Mouse (Mus musculus) granulocyte monocyte progenitor cell, adult 5-6 weeks (primary cell): ENCODE measurements at regions not wholly inside any gene's neighbourhood (a gene's known extent, or its start where the extent isn't known, plus 50 kb on each side); places are given as distances from the start of the nearest gene placed in this dataset.
"Not testable (repeated sequence)": the region's sequence is repeated elsewhere in the genome, so short reads cannot be mapped to it uniquely, and the experiment has no call there.

Experiments used
- ATAC-seq: replicated peaks from 2 replicates; pipeline ENCODE4 v1.8.0; 2016; ENCODE audit warnings: mild to moderate bottlenecking, moderate TSS enrichment, inconsistent platforms; ENCODE audit not compliant: poor library complexity, severe bottlenecking

DNA sequence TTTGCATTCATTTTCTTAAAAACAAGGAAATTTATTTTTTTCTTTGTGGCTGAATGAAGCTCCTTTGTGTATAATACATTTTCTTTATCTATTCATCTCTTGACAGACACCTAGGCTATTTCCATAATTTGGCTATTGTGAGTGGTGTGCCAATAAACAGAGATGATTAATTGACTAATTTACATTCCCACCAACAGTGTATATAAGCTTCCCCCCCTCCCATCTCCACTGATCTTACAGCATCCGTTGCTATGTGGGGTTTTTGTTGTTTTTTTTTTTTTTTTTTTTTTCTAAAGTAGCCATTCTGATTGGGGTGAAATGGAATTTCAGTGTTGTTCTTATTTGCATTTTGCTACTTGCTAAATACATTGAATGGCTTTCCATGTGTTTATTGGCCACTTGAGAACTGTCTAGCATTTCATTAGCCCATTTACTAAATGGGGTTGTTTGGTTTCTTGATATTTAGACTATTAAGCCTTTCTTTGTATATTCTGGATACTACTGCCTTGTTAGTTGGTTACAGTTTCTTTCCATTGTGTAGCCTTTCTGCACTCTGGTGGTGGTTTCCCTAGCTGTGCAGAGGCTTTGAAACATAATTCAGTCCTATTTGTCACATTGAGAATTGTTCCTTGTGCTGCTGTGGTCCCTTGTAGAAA, 153.8 kb upstream of the Mad2l1 start:
- ATAC-seq, result no peak

DNA sequence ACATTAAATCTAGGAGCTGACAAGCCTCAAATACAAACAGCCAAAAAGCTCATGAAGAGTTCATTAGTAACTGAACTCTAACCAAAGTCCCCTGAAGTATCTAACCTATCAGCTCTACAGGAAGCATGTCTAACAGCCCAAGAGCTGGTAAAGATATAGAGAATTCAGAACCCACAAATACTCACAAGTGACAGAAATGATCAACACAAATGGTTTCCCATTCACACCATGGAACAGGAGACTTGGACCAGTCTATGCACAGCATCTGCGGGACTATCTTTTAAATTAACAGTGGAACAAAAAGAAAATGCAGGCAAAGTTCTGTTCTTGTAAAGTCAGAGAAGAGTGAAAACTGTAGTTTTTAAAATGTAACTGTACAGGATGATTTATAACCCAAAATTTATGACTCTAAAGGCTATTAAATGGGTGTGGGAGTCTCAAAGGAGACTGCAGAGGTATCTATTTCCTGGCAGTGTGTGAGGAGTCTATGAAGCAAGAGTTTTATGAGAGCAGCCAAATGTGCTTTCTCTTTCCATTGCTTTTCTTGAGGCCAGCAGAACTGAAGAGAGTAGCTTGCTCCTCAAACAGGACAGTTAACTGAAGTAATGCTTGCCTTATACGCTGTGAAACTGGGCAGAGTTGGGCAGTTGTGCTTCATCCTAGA, 152.7 kb upstream of the Mad2l1 start:
- no peak for ATAC-seq

DNA sequence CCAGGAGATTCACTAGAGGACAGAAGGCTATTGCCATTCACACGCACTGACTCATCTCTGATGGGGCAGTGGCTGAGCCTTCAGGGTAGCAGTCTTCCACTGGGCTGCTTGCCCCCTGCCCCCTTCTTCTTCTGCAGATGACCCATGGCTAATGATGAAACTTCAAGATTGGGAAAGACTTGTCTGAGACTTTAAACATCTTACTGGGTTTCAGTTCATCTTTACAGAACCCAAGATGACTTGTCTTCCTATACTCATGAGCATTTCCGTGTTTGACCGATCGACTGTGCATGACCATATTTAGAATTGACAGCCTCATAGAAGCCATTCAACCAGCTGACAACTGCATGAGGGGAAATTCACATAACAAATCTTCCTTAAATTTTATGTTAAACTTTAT, 140.0 kb upstream of the Mad2l1 start:
- ATAC-seq, result peak; percentile 100

DNA sequence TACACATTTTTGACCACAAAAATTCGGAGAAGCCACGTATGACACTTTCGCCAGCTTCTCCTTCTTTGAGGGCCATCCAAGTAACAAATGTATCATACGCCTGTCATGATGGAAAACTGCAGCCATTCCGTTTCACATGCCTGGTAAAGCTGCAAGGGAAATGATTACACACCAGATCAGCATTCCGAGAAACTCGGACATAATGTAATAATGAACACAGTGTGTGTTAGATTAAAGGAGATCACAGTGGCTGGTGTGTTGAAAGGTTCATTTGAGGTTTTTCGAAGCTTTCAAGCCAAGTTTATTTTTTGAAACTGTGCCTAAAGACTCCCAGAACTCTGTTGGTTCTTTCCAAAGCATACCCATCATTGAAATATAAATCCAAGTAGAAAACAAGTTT, 137.8 kb upstream of the Mad2l1 start:
- no peak for ATAC-seq

DNA sequence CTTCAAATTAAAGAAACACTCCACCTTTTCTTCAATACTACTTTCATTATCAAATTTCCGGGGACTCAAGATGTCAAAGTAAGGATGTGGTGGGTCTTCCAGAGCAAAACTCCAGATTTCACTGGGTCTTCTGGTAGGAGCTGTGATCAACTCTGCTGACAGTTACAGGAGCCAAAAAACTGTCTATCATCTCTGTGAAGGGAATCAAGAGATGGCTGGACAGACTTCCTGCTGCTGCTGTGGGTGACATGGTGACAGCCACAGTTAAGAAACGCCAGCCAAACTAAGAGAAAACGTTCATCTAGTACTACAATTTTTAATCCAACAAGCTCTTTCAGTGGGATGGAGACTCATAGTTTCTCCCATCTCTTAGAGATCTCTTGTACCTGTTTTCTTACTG, 136.5 kb upstream of the Mad2l1 start:
- no peak for ATAC-seq

DNA sequence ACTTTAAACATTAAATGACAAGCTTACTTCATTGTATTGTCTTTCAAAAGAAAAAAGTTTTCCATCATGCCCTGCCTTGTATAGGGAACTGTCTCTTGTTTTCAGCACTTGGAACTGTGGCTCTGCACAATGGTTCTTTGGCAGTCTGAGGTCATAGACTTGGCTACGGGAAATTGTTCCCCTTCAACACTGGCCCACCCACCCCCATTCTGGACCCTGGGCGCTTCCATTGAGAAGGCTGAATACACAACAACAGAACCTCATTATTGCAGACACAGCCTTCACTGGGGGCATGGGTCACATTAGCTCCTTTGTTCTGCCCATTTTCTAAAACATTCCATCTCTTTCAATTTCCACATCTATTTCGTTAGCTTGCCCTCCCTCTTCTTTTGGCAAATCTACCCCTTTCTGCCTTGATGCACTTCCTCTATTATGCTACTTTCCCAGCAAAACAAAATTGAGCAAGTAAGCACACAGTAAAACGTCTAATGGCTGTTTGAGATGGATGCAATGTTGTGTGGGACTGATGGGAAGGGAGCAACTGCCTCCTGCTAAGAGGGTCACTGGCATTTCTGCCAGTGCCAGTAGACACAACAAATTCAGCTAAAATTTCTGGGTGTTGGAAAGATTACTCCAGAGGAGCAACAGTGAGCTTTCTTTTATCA, 136.0 kb upstream of the Mad2l1 start:
- ATAC-seq, result no peak

DNA sequence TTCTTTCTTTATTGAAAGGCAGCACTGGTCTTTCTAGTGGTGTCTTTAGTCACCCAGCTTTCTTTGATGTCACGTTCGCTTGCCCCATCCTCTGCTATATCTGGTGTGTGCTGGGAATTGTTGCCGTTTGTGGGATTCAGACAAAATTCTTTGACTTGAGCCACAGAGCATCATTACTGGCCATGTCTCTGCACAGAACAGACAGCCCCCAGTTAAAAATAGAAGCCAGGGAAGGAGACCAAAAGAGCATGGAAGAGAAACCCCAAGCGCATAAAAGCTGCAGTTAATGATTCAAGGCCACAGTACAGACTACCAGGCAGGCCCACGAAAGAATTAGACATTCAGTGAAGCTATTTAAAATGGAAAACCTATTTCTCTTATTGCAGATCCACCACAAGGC, 133.7 kb upstream of the Mad2l1 start:
- ATAC-seq, result no peak

DNA sequence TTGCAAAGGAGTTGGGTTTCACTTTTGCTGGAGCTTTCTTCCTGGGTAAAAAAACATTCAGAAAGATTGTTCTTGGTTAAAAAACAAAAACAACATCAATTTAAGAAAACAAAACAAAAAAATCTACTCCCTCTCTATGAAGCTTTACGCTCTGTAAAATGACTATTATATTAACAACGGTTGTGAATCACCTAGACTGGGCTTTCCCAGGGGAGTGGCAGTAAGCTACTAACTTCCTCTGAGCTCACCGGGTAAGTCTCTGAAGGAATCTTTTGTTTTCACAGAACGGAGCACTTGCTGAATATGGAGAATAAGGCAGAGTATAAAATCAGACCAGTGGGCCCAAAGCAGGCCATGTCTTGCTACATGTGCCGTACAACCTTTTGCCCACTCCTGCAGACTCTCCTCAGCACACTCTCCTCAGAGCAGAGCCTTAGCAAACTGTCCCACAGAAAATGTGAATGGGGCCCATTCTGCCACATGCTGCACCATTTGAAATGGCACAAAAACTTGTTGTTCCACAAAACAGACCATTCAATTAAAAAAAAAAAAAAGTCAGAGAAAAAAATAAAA, 133.2 kb upstream of the Mad2l1 start:
- ATAC-seq, result no peak

DNA sequence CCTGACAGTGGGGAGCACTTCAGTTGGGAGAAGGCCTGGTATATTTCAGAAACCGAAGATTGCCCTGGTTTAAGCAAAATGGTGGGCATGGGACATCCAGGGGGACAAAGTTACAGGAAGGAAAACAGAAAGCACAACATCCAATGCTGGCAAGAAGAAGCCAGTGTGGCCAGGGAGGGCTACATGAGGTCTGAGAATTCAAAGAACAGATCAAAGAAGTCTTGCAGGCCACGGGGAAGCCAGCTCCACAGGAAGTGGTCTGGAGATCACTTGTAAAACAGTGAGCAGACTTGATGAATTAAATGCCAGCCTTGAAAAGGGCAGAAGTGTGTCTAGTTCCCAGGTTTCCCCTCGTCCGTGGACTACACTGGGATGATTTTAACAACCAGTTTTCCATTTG, 120.4 kb upstream of the Mad2l1 start:
- ATAC-seq, result no peak

DNA sequence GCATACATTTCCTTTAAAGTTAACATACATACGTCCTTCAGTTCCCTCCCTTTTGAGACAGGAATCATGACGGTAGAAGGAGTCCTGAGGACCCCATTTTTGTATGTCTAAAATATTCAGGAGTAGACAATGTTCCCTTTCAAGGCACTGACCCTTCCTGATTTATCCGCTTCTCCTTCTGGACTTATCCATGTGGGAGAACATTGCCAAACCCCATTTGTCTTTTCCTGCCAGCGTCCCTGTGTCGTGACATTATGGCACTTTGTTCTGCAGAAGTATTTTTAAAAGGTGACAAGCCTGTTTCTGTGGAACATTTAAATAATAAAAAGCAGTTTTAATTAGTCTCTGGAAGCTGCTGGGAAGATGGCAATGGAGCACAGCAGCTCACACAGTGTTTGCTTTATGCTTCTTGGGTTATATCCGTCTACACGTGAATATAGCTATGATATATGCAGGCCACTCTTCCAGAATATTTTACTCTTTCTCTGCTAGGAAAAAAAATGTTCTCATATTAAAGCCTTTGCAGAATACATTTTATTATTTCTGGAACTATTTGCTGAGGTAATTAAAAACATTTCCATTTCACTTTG, 115.6 kb upstream of the Mad2l1 start:
- no peak for ATAC-seq

DNA sequence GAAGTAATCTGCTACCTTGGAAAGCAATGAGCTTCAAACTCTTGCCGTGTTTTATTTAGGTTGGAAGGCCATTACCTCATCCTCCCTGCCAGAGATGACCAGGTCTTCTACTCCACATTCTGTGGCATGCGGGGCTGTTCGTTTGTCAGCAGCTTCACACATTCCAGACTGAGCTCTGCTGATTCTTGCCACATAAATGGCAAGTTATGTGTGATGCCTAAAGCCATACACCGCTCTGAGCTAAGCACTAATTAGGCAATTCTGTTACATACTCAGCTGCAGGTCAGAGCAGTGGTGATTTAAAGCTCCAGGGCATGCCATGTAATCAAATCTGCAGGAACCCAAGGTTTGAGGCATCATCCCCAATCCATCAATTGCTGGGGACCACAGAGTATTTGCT, 106.8 kb upstream of the Mad2l1 start:
- ATAC-seq, result no peak

DNA sequence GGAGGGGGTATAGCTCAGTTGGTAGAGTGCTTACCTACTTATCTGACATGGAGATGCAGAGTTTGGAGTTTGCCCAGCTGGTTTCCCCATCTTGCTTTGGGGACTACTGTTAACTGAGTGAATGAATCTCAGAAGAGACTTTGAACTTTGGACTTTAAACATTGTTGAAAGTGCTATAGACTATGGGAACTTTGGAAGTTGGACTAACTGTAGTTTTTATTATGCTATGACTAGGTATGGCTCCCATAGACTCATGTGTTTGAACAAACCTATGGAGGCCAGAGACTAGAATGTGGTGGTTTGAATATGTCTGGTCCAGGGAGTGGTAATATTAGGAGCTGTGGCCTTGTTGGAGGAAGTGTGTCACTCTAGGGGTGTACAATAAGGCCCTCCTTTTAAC, 84.8 kb upstream of the Mad2l1 start:
- ATAC-seq, result not testable (repeated sequence)

DNA sequence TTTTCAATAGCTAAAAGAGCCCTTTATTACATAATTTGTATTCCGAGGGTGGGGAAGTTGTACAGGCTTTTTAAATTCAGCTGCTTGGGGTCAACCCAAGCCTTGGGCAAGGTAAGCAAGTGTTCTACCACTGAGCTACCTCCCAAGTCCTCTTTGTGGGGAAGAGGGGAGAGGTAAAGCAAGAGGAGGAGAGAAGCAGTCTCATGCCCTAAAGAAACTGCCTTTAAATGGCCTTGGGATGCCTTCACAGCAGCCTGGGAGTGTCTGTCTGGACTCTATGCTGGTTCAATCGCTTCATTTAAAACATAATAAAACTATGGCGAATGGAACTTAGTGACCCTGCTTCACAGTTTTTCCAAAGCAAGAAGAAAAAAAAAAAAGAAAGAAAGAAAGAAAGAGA, 77.0 kb upstream of the Mad2l1 start:
- ATAC-seq, result no peak

DNA sequence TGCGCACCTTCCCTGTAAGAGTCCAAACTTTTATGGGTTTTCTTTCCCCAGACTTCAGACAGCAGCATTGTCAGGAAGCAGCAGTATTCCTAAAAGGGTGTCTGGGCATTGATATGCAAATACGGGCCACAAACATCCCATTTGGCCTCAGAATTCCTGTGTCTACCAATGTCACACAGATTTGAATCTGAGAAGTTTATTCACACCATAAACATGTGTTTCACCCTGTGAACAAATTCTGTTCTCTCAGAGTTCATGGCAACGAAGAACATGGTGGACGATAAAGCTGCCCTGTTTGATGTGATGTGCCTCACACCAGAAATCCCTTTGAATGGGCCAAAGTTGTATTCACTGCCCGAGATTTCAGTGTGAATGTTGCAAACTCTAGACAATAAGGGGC, 70.7 kb upstream of the Mad2l1 start:
- no peak for ATAC-seq

DNA sequence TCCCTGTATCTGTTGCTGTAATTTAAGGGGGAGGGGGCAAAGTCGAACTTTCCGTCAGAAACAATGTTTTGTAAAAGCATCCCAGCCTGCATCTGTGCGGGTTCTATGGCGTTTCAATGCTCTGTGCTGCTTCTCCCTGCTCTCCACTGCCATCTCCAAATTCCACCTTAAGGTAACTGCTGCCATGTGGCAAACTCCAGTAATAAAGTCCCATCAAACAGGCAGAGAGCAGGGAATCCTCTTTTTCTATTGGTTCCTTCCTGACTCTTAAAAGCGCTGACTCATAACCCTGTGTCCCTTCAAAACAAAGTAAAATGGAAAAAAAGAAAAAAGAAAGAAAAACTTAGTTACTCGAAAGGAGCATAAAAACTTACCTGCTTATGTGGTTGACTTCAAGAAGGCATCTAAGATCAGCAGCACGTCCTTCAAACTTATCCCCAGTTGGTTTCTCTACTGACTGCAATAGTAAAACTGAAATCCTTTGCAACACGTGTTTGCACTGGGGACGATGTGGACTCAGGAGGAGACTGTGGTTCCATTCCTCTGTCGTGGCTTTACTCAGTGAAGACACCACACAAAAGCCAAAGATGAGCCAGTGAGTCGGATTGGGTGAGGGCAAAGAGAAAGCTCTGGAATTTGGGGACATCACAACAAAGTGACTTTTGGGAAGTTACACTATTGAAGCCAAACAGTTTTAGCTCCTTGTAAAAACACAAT, 69.9 kb upstream of the Mad2l1 start:
- ATAC-seq, result no peak

DNA sequence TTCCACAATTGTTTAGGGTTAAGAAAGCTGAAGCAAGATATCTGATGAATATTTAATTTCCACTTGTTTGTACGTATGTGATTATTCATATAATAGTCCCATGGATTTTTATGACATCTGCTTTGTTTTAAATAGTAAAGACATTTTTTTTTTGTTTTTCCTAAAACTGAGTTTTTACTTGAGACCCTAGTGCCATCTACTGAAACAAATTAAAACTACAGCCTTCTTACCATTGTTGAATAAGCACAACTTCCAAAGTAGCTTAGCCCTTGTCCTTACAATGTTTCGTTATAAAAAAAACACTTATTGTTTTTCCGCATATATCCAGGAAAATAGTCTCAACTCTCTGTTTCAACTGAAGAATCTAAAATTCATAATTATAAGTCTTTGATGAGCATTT, 68.4 kb upstream of the Mad2l1 start:
- ATAC-seq, result no peak; the same call in 1 of the 2 replicates

DNA sequence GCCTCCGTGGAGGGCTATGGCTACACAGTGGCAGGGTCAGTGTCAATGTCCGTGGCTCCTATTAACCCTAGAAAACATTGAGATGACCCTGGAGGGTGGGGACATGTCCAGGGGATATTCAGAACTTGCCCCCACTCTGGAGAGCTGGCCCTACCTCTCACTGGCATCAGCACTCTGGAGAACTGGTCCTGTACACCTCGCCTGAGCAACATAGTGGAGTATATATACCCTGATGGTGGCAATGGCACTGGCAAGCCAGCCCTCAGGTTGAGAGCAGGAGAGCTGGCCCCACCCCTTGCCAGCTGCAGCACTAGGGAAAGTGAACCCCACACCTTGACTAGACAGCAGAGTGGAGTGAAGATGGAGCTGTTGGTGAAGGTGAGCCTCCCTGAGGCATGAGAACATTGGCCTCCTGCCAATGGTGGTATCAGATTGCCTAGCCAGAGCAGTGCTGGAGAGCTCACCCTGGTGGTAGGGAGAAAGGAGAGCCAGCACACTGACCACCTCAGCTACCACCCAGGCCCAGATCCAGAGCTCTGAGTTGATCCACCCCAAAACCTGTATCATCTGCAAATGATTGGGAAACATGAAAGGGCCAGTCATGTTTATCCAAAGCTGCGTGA, 64.5 kb upstream of the Mad2l1 start:
- ATAC-seq, result no peak

DNA sequence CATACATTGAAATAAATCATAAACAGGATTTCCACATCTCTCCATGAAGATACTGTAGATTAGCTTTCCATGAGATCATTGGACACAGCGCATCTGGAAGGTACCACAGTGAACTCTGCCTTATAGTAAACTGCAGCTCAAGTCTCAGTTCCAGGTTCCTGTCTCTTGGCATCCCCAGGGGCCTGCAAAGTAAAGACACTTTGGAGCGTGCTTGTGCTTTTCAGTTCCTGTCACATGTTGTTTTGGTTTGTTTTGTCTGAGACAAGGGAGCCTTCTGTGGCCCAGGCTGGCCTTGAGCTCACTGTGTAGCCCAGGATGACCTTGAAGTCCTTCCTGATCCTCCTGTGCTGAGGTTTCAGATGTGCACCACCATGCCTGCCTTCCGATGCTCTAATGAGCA, 63.4 kb upstream of the Mad2l1 start:
- ATAC-seq, result no peak

DNA sequence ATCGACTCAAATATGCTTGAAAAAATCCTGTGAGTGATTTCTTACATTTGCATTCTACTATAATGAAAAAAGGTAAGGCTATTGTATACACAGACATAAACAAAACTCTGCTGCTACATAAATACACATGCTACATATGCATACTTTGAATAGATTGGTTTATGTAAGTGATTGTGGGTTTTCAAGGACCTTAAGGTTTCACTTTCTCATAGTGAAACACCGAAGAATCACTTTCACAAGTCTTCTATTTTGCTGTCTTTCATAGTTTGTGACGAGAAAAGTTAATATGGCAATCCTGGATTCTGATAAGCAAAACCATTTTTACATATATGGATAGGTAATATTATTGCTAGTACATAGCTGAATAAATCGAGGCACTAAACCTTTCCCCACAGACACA, 62.5 kb upstream of the Mad2l1 start:
- ATAC-seq, result no peak

DNA sequence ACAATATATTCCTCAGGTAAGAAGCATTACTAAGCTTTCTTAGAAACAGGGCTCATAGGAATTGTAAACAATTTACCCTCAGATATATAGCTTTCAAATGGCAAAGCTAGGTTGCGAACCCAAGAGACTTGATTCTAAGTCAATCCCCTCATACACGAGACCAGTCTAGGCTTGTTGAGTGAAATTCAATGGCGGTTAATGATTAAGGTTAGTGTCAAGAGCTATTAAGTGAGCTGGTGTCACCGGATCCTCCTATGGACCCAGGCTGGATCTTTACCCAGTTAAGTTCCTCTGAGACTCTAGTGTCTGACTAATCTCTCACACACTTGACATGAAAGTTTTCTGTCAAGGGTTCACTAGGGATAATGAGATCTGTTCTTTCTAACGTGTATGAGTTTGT, 57.6 kb upstream of the Mad2l1 start:
- no peak for ATAC-seq
